In the genomic region with DNA sequence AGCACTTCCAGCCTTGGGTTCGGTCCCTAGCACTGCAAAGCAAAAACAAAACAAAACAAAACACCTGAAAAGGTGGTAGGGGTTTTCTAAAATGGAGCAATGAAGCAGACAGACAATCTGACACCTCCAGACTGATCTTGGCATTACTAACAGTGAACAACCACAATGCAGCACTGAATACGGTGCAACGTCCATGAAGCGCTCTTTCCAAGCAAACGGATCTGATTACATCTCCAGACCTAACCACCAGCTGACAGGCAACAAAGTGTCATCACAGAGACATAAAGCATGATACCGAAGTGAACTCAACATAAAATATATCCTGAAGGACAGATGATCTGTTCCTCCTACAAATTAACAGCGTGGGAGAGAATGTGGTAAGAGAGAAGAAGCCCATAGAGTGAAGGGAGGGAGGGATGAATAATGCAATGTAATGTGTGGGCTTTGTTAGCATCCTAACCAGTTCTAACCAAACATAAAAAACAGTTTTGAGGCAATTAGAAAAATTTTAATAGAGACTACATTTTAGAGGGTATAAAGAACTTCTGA, we compare ENCODE assay signal across 27 mouse cellular contexts. TPM values are rescaled to one million over a fixed set of nuclear protein-coding genes. Genes with fewer than 3 reads are reported as not detected.
"Had no signal": no experiment of that assay in that cellular context is flagged by ENCODE, and none has a peak within 500 bp of the region (broad histone marks: within the 10 kb centered on the region; RNA-seq: fewer than 3 reads in every experiment).

No protein-coding gene starts in this region.

- H3K9me3 ChIP-seq: heart, embryonic 13.5 days; heart, embryonic 15.5 days; hindbrain, embryonic 13.5 days; hindbrain, embryonic 15.5 days; limb, embryonic 13.5 days; limb, embryonic 15.5 days; liver, embryonic 12.5 days had no signal

- H3K4me1 ChIP-seq: heart, embryonic 13.5 days; heart, embryonic 15.5 days; hindbrain, embryonic 13.5 days; hindbrain, embryonic 15.5 days; limb, embryonic 13.5 days; limb, embryonic 15.5 days; liver, embryonic 12.5 days had no signal

- H3K27ac ChIP-seq: gastrocnemius, adult 2 months; heart, embryonic 13.5 days; heart, embryonic 15.5 days; hindbrain, embryonic 13.5 days; hindbrain, embryonic 15.5 days; hindbrain, postnatal 0 days; limb, embryonic 13.5 days; limb, embryonic 15.5 days; liver, embryonic 12.5 days; liver, embryonic 14.5 days had no signal

- ATAC-seq: forebrain, embryonic 16.5 days; hindbrain, postnatal 0 days; intestine, embryonic 16.5 days; liver, embryonic 12.5 days had no signal

- DNase-seq: gastrocnemius, adult 2 months; gastrocnemius, postnatal 10 days; gastrocnemius, postnatal 25 days; heart, adult 18-20 months; heart, postnatal 14 days; heart, postnatal 36 days; kidney, adult 18-20 months; kidney, adult 8-10 months; kidney, postnatal 14 days; kidney, postnatal 36 days; layer of hippocampus, postnatal 36 days; left cerebral cortex, postnatal 4 days had no signal

- H3K4me2 ChIP-seq: heart, embryonic 11.5 days; heart, embryonic 13.5 days; heart, embryonic 15.5 days; hindbrain, embryonic 13.5 days; hindbrain, embryonic 15.5 days; limb, embryonic 13.5 days; limb, embryonic 15.5 days; liver, embryonic 12.5 days had no signal

- H3K27me3 ChIP-seq: heart, embryonic 13.5 days; heart, embryonic 15.5 days; hindbrain, embryonic 13.5 days; hindbrain, embryonic 15.5 days; limb, embryonic 13.5 days; limb, embryonic 15.5 days; liver, embryonic 12.5 days had no signal

- H3K9ac ChIP-seq: heart, embryonic 13.5 days; heart, embryonic 15.5 days; hindbrain, embryonic 13.5 days; hindbrain, embryonic 15.5 days; limb, embryonic 13.5 days; limb, embryonic 15.5 days; liver, embryonic 12.5 days; liver, embryonic 14.5 days had no signal

- H3K4me3 ChIP-seq: gastrocnemius, adult 2 months; heart, embryonic 13.5 days; heart, embryonic 15.5 days; hindbrain, embryonic 13.5 days; hindbrain, embryonic 15.5 days; limb, embryonic 13.5 days; limb, embryonic 15.5 days; liver, embryonic 12.5 days had no signal

RNA-seq across cellular contexts. Expression of gene Prrt4, which starts 52.4 kb away (rescaled TPM):
- total RNA-seq: granulocyte monocyte progenitor cell, adult 5-6 weeks; hematopoietic stem cell, adult 5-6 weeks; liver, adult 2 months had no signal
